Mouse (Mus musculus): Measurements from ENCODE around the gene Oprm1.
"Not testable (repeated sequence)": the region's sequence is repeated elsewhere in the genome, so short reads cannot be mapped to it uniquely, and the experiment has no call there.

The Oprm1 gene

DNA sequence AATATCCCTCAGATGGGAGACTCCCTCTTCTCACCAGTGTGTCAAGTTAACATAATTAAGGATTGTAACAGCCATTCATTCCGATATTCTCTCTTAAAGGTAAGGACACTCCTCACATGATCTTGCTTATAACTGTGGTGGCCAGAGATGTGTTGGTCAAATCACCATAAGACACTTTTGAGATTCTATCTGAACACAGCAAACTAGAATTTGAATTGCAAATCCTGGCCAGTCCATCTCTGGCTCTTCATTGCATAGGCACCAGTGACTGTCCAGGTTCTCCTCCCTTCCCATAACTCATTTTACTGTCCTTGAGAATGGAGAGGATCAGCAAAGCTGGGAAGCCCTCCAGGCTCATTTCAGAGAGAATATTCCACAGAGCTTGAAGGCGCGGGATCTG is at the start of gene Oprm1:
Gene Oprm1, plus strand, starts transcription at position 301 of the 400 bp plus-strand sequence.
- DNase-seq (ENCODE audit: extremely low spot score, low spot score), result no peak

DNA sequence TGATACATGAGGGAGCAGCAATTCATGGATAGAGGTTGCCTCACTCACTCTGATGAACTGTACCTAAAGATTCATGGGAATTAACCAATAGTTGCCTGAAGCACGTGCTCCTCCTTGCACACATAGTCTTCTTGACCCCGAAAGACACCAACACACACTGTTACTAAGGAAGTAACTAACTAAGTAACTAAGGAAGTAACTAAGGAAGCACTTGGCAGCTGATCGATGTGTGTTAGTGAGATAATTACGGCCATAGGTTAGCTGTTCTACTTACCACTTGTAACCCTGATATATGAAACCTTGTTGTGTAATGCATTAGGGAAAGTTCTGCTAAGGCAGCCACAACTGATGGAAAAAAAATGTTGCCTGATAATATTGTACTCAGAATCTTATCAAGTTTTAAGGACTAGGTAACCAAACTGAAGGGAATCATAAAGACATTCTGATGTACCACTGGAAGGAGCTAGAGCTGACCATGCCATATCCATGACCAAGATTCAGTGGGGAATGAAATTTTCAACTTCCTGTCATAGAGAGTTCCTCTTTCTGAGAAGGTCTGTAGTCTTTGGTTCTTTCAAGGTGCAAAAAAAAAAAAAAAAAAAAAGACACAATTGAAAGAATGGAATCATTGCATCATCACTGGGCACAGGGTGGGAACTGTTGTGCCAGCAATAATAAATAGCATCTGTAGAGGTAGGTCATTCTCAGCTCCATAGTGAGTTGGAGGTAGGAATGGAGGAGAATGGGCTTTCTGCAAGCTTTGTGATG is 40.9 kb upstream of the Oprm1 start:
- no peak for DNase-seq (ENCODE audit: extremely low spot score, low spot score)

DNA sequence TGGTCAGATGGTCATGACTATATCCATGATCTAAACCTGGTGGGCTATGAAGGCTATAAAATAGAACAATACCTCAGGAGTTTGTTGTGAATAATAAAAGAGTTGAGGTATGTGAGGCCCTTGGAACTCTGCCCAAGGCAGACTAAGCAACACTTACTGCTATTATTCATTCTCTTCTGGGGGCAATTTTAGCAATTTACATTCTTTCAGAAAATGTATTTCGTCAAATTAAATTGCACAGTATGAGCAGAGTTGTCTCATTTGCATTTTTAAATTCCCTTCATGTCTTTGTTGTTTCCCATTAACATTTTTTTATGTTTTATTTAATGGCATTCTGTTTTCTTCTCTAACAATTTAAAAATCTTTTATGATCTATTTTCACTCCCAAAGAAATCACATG is 34.5 kb upstream of the Oprm1 start:
- DNase-seq (ENCODE audit: extremely low spot score, low spot score), result no peak

DNA sequence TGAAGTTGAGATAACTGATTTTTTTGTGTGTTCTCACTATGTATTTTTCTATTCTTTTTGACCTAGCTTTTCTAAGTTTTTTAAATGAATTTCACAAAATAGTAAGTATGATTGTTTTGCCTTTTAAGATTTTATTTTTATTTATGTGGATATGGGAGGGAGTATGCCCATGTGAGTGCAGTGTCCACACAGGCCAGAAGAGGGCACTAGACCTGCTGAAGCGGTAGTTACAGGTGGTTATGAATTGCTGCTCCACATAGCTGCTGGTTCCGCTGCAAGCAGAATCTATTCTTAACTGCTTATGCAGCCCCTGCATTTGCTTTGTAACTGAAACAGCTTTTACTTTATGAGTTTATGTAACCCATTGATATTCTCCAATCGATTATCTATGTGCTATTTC is 29.8 kb upstream of the Oprm1 start:
- DNase-seq (ENCODE audit: extremely low spot score, low spot score), result no peak

DNA sequence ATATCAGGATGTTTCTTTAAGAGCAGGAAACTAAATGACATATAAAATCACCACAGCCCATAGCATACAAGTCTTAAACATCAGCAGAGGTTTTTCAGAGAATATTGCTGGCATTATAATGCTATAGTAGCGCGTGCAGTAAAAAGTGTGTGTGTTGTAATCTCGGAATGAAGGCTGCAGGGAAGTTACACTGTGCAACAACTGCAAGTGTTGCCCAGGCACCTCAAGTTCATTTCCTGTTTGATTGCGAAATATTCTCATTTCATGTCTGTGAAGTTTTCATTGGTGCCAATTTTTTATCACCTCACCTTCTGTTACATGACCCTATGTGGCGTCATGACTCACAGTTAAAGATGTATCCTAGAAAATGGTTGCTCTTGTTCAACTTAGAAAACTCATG is 4.9 kb upstream of the Oprm1 start:
- no peak for DNase-seq (ENCODE audit: extremely low spot score, low spot score)

DNA sequence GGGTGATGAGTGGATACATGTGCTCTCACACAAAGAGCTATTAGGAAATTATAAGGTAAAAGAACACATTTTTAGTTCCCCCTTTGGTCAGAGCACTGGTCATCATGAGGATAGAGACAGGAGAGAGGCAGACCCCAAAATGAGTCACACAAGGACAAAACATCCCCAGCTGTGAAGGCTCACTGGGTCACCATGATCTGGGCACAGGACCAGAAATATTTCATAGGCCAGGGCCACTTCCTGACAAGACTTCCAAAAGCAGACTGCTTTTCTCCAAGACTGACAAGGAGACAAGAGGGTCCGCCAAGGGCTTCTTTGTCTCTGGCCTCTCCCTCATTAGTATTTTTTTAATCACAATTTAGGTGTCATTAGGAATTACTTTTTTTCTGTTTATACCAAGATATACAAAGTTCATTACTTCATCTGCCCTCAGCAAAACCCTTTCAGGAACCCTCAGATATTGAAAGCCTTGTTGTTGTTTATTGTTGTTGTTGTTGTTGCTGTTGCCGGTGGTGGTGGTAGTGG is 3.0 kb downstream of the Oprm1 start, which contains the start of gene Gm10945:
Gene Gm10945, minus strand, starts transcription at position 475 of the 525 bp plus-strand sequence.
- DNase-seq (ENCODE audit: extremely low spot score, low spot score), result no peak

DNA sequence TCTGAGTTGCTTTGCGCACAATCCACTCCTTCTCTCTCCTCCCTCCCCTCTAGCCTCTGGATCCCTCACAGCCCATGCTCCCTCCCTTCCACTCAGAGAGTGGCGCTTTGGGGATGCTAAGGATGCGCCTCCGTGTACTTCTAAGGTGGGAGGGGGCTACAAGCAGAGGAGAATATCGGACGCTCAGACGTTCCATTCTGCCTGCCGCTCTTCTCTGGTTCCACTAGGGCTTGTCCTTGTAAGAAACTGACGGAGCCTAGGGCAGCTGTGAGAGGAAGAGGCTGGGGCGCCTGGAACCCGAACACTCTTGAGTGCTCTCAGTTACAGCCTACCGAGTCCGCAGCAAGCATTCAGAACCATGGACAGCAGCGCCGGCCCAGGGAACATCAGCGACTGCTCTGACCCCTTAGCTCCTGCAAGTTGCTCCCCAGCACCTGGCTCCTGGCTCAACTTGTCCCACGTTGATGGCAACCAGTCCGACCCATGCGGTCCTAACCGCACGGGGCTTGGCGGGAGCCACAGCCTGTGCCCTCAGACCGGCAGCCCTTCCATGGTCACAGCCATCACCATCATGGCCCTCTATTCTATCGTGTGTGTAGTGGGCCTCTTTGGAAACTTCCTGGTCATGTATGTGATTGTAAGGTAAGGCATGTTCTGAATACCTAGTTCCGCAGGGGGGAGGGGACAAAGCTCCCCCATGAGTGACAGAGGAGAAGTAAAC is 30.4 kb downstream of the Oprm1 start:
- peak; percentile 66 for DNase-seq (ENCODE audit: extremely low spot score, low spot score)

DNA sequence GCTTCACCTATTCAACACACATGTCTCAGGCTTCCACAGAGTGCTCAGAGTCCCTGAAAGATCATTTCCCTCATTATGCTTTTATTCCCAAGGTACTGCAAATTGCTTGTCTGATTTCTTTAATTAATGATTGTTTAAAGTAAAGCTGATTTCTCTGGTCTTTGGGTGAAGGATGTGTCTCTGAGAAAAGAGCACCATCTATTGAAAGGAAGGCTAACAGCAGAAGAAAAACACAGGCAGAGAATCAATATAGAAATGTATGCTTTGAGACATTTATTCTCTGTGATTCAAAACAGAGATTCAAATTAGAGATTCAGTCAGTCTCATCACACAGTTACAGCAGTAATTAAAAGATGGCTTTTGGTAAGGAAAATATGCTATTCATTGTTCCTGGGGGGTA is 31.9 kb downstream of the Oprm1 start:
- DNase-seq (ENCODE audit: extremely low spot score, low spot score), result no peak

DNA sequence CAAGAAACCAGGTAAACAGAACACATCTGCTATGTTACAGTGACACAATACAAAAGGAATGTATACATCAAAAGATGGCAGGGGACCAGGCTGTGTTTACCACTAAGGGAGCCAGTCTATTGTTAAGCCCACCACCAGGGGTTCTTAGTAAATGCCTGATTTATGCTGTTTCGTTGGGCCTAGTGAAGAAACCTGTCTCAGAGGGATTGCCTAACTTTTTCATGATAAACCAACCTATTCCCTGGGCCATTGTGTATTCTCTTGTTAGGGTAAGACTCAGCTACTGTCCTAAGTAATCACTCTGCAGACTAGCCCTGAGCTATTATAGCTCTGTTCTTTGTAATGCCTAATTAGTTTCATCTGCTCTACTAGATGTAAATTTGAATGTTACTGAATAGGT is 62.3 kb downstream of the Oprm1 start:
- no peak for DNase-seq (ENCODE audit: extremely low spot score, low spot score)

DNA sequence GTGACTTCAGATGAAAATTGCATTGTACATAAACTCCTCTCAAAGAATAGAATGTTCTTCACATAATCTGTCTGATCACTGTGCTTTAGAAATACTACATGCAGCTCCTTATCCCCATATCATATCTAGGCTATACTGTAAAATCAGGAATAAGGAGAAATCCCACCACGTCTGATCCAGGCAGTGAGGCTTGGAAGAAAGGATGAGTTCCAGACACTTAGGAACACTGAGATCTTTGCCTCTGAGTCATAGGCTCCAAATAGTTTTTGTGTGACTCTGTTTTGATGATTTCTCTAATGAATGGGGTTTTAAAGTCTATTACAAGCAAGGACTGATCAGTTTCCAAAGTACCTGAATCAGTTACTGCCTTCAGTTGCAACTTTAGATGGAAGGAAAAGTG is 83.9 kb downstream of the Oprm1 start:
- DNase-seq (ENCODE audit: extremely low spot score, low spot score), result no peak

DNA sequence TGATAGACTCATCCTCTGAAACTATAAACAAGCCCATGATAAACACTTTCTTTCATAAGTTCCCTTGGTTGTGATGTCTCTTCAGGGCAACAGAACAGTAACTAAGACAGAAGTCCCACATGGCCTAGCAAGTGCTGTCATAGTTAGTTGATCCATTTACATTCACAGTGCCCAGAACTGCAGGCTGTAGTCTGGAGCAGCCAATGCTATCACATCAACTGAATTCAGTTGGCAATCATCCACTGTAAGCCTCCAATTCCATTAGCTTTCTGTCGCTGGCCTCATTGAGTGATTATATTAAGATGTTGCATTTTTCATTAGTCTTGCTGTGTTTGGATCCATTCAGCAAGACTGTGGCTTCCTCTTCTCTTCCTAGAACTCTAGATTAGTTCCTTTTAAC is 88.0 kb downstream of the Oprm1 start:
- DNase-seq (ENCODE audit: extremely low spot score, low spot score), result no peak

DNA sequence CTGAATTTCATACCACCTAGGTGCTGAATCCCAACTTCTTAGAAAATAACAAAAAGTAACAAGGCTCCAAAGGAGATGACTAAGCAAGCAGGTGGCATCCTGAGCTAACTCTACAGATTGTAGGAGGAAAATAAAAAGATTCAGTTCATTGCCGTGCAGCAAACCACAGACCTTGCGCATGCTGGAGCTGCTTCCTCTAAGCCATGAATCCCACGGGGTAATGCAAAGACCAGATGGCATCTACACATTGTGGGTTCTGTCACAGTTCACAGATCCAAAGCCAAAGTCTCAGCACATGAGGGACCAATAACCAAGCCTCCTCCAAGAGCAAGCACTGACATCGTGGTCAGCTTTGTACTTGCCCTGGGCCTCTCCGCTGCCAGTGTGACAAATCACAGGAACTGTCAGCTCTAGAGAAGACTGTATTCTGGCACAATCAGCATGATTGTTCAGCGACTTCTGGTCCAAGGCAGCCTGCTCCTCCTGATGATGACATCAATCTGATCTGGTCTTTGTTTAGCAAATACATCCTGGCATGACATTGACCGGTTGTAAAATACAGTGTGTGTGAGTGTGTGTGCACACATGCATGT is 90.0 kb downstream of the Oprm1 start:
- DNase-seq (ENCODE audit: extremely low spot score, low spot score), result peak; percentile 13

DNA sequence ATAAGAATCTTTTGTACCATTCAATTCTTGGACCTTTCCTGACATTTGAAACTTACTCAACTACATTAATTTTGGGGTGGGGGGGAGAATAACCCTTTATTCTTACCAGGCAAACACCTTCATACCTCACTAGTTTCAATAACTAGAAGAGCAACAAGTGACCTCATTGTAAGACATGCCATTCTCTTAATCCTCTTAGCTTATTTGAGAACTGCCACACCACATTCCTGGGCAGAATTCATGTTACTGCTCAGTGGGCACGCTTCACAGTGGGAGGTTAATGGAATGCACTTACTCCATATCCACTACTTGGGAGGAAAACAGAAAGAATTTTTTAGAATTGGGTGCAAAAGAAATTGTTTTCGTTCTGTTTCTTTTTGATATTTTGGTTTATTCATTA is 90.5 kb downstream of the Oprm1 start:
- no peak for DNase-seq (ENCODE audit: extremely low spot score, low spot score)

DNA sequence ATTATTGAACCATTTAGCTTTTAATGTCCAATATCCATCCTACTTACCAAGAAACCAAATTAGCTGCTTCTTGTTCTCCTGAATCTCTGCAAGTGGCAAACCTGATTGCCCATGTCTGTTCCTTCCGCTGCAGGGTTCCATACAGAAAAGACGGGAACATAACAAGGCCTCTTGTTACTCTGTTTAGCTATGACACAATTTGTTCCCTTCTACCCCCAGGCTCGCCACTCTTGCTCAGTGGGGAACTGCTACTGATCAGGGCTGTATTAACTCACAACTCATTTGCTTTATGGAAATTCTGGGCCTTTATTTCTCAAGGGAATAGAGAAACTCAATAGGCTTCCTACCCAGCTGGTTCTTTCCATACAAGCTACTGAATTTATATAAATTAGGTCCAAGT is 97.5 kb downstream of the Oprm1 start:
- no peak for DNase-seq (ENCODE audit: extremely low spot score, low spot score)

DNA sequence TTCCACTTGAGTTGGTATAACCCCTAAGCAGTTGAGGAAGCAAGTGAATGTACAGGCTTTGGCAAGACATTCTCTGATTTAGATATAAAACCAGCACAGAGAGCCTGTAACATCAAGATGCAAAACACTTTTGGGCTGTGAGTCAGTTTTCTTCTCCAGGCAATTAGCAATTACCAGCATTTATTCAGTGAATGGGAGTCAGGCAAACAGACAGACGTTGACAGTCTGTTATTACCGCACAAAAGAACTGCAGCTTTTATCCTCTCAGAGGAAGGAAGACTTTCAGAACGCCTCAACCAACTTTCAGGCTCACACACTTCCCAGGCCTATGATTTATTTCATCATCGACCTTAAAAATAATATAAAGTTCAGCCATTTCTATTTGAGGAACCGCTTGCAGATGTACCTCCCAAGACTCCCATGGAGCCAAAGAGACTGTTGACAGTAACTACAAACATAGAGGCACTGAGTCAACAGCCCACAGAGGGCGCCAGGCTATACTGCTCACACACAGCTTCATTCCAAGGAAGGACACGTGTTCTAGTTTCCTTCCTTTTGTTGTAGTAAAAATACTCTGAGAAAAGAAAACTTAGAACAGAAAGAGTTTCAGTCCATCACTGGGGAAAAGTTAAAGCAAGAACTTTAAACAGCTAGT is 113.2 kb downstream of the Oprm1 start:
- DNase-seq (ENCODE audit: extremely low spot score, low spot score), result no peak

DNA sequence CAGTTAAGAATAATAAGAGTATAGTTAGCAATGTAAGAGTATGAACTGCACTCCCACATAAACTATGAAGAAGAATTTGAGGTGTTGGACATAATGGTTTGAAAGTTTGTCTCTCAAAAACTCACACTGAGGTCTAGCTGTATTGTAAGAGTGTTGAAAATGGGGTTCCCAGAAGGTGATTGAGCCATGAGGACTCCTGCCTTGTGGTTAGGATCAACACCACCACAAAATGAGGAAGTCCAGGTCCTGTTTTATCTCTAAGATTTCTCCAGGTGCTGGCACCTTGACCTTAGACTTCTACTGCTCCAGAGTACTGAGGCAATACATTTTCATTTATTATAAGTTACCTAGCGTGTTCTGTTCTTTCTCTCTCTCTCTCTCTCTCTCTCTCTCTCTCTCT is 115.6 kb downstream of the Oprm1 start:
- DNase-seq (ENCODE audit: extremely low spot score, low spot score), result no peak

DNA sequence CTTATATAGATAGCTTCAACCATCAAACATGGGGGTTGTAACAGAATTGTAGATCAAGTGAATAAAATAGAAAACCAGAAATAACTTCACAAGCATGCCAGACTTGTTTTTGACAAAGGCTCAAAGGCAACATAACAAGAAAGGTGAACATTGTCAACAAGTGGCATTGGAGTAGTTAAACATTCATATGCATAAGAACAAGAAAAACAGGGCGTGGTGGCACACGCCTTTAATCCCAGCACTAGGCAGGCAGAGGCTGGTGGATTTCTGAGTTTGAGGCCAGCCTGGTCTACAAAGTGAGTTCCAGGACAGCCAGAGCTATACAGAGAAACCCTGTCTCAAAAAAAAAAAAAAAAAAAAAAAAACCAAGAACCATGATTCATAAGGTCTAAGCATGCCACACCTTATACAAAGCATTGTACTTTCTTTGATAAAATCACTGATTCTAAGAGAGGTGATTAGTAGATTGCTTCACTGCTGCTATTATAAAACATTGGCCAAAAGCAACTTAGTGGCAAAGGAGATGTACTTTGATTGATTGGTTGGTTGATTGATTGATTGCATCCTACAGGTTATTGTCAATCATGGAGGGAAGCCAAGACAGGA is 120.1 kb downstream of the Oprm1 start:
- DNase-seq (ENCODE audit: extremely low spot score, low spot score), result no peak

DNA sequence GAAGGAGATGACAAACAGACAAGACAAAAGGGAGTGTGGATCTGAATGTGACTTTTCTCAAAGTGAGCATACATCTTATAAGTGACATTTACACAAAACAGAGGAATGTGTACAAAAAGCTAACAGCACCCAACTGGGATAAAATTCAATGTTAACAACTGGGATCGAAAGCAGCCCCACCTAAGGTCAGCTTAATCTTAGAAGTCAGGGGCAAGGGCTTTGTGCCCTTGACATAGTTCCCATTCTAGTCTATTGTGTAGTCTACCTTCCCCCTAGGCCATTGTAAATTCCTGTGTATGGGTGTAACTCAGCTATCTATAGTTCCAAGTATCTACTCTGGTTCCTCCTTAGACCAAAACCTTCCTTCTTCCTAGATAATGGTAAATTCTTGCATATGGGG is 123.7 kb downstream of the Oprm1 start:
- not testable (repeated sequence) for DNase-seq (ENCODE audit: extremely low spot score, low spot score)

DNA sequence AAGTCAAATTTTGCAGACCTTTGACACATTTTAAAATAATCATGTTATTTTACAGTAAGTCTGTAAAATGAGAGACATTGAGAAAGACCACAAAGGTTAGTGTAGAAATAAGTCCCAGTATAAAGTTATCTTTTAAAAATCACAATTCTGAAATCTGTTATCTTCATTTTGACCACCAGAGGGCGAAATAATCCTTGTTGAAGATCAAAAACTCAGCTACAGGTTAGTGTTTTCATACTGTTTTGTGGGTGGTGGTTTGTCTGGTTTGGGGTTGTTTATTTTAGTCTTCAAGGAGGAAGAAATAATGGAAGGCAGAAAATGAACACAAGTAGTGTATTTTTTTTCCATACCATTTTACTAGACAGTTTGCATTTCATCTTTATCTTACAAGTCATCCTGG is 127.2 kb downstream of the Oprm1 start:
- no peak for DNase-seq (ENCODE audit: extremely low spot score, low spot score)

DNA sequence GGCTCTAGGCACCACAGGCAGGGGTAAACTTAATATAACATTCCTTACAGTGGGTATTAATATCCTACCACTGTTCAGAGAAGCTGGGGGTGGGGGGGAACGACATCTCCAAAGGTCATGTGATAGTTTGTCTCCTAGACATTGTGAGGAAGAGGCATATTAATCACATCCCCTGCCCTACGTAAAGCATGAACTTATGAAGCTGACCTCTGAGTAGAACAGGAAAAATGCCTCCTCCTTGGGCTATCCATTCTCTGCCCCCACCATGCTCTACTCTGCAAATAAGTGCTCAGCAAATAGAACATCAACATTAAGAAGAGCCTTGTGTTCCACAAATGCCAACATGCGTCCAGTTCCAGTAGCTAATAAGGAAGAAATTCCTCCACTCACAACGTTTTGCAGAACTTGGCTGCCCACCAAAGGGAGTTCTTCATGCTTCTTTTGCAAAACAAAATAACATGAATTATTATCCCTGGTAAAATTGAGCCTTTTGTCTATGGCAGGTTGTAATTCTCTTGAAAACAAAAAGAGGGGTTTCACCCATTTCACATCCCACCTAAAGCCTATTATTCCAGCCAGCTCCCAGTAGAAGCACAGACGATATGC is 131.4 kb downstream of the Oprm1 start:
- no peak for DNase-seq (ENCODE audit: extremely low spot score, low spot score)
